Mouse (Mus musculus): ENCODE measurements at regions not wholly inside any gene's neighbourhood (a gene's known extent, or its start where the extent isn't known, plus 50 kb on each side); places are given as distances from the start of the nearest gene placed in this dataset.

DNA sequence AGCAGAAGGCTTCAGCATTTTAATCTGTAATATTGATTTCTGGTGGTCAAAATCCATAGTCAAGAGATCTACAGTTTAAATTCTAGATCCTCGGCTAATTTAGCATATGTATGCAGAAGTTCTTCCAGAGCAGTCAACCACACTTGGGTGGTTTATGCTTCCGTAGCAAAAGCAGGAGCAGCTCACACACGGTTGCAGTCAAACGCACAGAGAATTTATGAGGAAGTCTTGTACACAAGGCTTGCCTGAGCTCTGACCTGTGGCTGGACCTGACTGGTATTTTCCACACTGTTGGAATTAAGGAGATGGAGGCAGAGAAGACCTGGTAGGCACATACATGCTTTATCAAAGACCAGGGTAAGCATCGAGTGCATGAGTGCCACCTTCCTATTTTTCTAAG lies 86.8 kb downstream of the Avpr1a start:
- H3K36me3 ChIP-seq (ENCODE audit: control insufficient read depth, insufficient read depth, low read length): no peaks in the 10 kb centered on the region
- no peak overlapping the region for H3K4me3 ChIP-seq (ENCODE audit: low read length)
- H3K27me3 ChIP-seq (ENCODE audit: control insufficient read depth, insufficient read depth, low read length): no peaks in the 10 kb centered on the region
- no peak overlapping the region for H3K9ac ChIP-seq (ENCODE audit: low read depth, low read length)
- no peak overlapping the region for H3K27ac ChIP-seq (ENCODE audit: low read depth, low read length)
- WGBS: 45% methylated on average over 5 of the region's 5 CpGs
- ATAC-seq (ENCODE audit: low FRiP score, low TSS enrichment): no peak
- no peaks in the 10 kb centered on the region for H3K4me1 ChIP-seq (ENCODE audit: control insufficient read depth, insufficient read depth, low read length)
- no peaks in the 10 kb centered on the region for H3K9me3 ChIP-seq (ENCODE audit: control insufficient read depth, low read length)
- H3K4me2 ChIP-seq (replicated peaks; ENCODE audit: low read depth, low read length): no peak overlapping the region

DNA sequence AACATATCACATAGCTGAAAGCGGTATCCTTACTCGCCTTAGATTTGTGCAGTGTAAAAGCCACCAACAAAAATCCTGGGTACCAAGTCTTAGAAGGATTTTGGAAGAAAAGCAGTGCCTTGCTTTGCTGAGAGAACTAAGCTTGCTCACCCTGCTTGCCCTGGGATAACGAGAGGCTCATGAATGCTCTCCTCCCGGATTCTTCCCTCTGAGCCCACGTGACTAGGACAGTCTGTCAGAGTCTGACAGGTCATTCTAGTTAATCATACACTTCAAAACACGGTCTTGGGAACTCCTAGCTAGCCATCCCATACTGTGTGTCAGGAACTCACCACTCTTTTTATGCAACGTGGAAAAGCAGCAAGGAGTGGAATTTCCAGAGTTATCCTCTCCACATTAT lies 91.4 kb downstream of the Avpr1a start:
- no peak overlapping the region for H3K4me2 ChIP-seq (replicated peaks; ENCODE audit: low read depth, low read length)
- H3K27ac ChIP-seq (ENCODE audit: low read depth, low read length): no peak overlapping the region
- no peak overlapping the region for H3K4me3 ChIP-seq (ENCODE audit: low read length)
- H3K9me3 ChIP-seq (ENCODE audit: control insufficient read depth, low read length): no peaks in the 10 kb centered on the region
- no peaks in the 10 kb centered on the region for H3K27me3 ChIP-seq (ENCODE audit: control insufficient read depth, insufficient read depth, low read length)
- H3K9ac ChIP-seq (ENCODE audit: low read depth, low read length): no peak overlapping the region
- WGBS: 51% methylated on average over 7 of the region's 7 CpGs
- H3K4me1 ChIP-seq (ENCODE audit: control insufficient read depth, insufficient read depth, low read length): no peaks in the 10 kb centered on the region
- H3K36me3 ChIP-seq (ENCODE audit: control insufficient read depth, insufficient read depth, low read length): no peaks in the 10 kb centered on the region
- ATAC-seq (ENCODE audit: low FRiP score, low TSS enrichment): 0 out of 2 replicates have a peak, but pooled peaks have one; percentile 49

- 70% methylated on average over 9 of the region's 9 CpGs for WGBS
- Histone ChIP-seq H3K9me3 (ENCODE audit: control insufficient read depth, low read length) (no peaks in the 10 kb centered on the region), H3K27ac (ENCODE audit: low read depth, low read length) (no peak overlapping the region), H3K36me3 (ENCODE audit: control insufficient read depth, insufficient read depth, low read length) (no peaks in the 10 kb centered on the region), H3K4me3 (ENCODE audit: low read length) (no peak overlapping the region), H3K9ac (ENCODE audit: low read depth, low read length) (no peak overlapping the region), H3K4me2 (replicated peaks; ENCODE audit: low read depth, low read length) (no peak overlapping the region), H3K27me3 (ENCODE audit: control insufficient read depth, insufficient read depth, low read length) (no peaks in the 10 kb centered on the region), H3K4me1 (ENCODE audit: control insufficient read depth, insufficient read depth, low read length) (no peaks in the 10 kb centered on the region)
- ATAC-seq (ENCODE audit: low FRiP score, low TSS enrichment): no peak
Observed at GRCm38 (mm10) chr10:122542573-122542972, 94.3 kb downstream of the Avpr1a start.

DNA sequence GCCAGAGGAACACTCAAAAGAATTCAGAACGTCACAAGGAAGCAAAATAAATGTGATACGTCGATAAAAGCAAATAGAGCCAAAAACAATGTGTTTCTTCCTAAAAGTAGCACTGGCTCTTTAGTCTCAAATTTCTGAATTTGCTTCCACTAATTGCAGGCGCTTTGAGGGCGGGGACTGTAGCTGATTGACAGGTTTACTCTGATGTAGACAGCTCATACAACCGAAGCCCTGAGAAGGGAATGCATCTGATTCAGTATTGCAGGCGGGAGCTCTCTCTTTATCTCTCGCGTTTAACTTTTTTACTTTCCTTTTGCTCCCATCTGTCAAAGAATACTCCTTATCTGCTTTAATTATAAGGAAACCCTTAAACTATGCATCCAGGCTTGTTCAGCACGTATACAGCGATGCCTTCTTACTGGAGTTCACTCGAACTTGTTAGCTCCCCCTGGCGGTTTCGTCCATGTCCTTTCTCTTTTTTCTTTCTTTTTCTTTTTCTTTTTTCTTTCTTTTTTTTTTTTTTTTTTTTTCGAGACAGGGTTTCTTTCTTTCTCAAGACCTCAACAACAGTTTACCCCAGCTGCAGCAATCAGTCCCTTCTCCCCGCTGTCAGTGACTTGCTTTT lies 95.9 kb downstream of the Avpr1a start:
- Histone ChIP-seq H3K4me2 (replicated peaks; ENCODE audit: low read depth, low read length) (peak overlapping the region; percentile 40), H3K4me1 (ENCODE audit: control insufficient read depth, insufficient read depth, low read length) (no peaks in the 10 kb centered on the region), H3K36me3 (ENCODE audit: control insufficient read depth, insufficient read depth, low read length) (no peaks in the 10 kb centered on the region), H3K27ac (ENCODE audit: low read depth, low read length) (no peak overlapping the region), H3K27me3 (ENCODE audit: control insufficient read depth, insufficient read depth, low read length) (no peaks in the 10 kb centered on the region), H3K4me3 (ENCODE audit: low read length) (peak overlapping the region; percentile 22), H3K9ac (ENCODE audit: low read depth, low read length) (no peak overlapping the region), H3K9me3 (ENCODE audit: control insufficient read depth, low read length) (no peaks in the 10 kb centered on the region)
- 26% methylated on average over 16 of the region's 16 CpGs for WGBS
- ATAC-seq (ENCODE audit: low FRiP score, low TSS enrichment): peak; percentile 58; the same call in 1 of the 2 replicates

- no peak for ATAC-seq (ENCODE audit: low FRiP score, low TSS enrichment)
- Histone ChIP-seq H3K27me3 (ENCODE audit: control insufficient read depth, insufficient read depth, low read length) (no peaks in the 10 kb centered on the region), H3K9ac (ENCODE audit: low read depth, low read length) (no peak overlapping the region), H3K36me3 (ENCODE audit: control insufficient read depth, insufficient read depth, low read length) (no peaks in the 10 kb centered on the region), H3K27ac (ENCODE audit: low read depth, low read length) (no peak overlapping the region), H3K4me1 (ENCODE audit: control insufficient read depth, insufficient read depth, low read length) (no peaks in the 10 kb centered on the region), H3K4me2 (replicated peaks; ENCODE audit: low read depth, low read length) (no peak overlapping the region), H3K4me3 (ENCODE audit: low read length) (no peak overlapping the region), H3K9me3 (ENCODE audit: control insufficient read depth, low read length) (no peaks in the 10 kb centered on the region)
- WGBS: 90% methylated on average over 6 of the region's 6 CpGs
Observed at GRCm38 (mm10) chr10:122545029-122545428, 96.7 kb downstream of the Avpr1a start.

DNA sequence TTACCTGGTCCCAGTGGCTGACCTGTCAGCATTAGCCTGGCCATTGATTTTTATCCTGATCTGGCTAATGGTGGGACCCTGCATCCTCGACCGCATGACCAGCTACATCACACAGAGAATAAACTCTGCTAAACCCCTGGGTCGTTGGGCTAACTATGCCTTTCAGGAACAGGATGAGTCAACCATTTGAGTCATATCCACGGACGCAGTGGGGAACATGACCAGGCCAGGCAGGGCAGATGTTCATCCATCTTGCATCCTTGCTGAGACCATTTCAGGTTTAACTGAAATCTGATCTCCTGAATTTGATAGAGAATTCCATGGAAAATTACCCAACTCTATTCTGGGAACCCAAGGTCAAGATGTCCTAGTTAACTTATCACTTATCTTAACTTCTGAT lies 103.3 kb downstream of the Avpr1a start:
- H3K9ac ChIP-seq (ENCODE audit: low read depth, low read length): no peak overlapping the region
- no peaks in the 10 kb centered on the region for H3K4me1 ChIP-seq (ENCODE audit: control insufficient read depth, insufficient read depth, low read length)
- no peak overlapping the region for H3K4me3 ChIP-seq (ENCODE audit: low read length)
- WGBS: 85% methylated on average over 5 of the region's 5 CpGs
- no peaks in the 10 kb centered on the region for H3K36me3 ChIP-seq (ENCODE audit: control insufficient read depth, insufficient read depth, low read length)
- no peak for ATAC-seq (ENCODE audit: low FRiP score, low TSS enrichment)
- no peak overlapping the region for H3K4me2 ChIP-seq (replicated peaks; ENCODE audit: low read depth, low read length)
- no peaks in the 10 kb centered on the region for H3K9me3 ChIP-seq (ENCODE audit: control insufficient read depth, low read length)
- H3K27me3 ChIP-seq (ENCODE audit: control insufficient read depth, insufficient read depth, low read length): no peaks in the 10 kb centered on the region
- H3K27ac ChIP-seq (ENCODE audit: low read depth, low read length): no peak overlapping the region

DNA sequence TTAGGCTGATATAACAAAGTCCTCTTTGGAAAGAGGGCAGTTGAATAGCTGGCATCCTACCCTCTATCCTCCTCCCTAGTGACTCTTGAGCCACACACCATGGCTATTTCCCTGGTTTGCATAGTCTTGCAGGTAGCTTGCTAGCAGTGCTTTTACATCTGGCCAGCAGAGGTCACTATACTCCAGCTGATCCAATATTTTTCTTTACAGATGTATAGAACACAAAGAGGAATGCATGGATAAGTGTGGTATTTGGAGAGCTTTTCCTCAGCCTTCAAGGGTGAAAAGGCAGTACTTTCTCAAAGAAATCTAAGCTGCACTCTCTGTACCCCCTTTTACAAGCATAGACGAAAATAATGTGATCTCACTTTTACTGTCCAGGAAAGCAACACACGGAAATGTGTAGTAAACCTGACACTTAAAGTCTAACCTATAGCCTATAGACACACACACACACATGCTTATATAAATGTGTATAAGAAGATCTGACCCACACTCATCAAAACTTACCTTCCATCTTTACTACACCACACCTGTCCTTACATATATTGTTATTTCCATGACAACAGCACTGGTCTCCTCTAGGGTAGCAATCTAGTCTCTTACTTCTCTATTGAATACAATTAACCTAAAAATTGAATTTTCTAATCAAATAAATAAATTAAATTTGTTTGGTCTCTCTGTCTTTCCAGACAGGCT lies 105.0 kb downstream of the Avpr1a start:
- H3K27me3 ChIP-seq (ENCODE audit: control insufficient read depth, insufficient read depth, low read length): no peaks in the 10 kb centered on the region
- no peak overlapping the region for H3K9ac ChIP-seq (ENCODE audit: low read depth, low read length)
- H3K4me3 ChIP-seq (ENCODE audit: low read length): no peak overlapping the region
- H3K4me2 ChIP-seq (replicated peaks; ENCODE audit: low read depth, low read length): no peak overlapping the region
- no peaks in the 10 kb centered on the region for H3K9me3 ChIP-seq (ENCODE audit: control insufficient read depth, low read length)
- H3K4me1 ChIP-seq (ENCODE audit: control insufficient read depth, insufficient read depth, low read length): no peaks in the 10 kb centered on the region
- 40% methylated on average over 2 of the region's 2 CpGs for WGBS
- no peaks in the 10 kb centered on the region for H3K36me3 ChIP-seq (ENCODE audit: control insufficient read depth, insufficient read depth, low read length)
- ATAC-seq (ENCODE audit: low FRiP score, low TSS enrichment): peak; percentile 85
- no peak overlapping the region for H3K27ac ChIP-seq (ENCODE audit: low read depth, low read length)

- Histone ChIP-seq H3K4me2 (replicated peaks; ENCODE audit: low read depth, low read length) (no peak overlapping the region), H3K4me3 (ENCODE audit: low read length) (no peak overlapping the region), H3K36me3 (ENCODE audit: control insufficient read depth, insufficient read depth, low read length) (no peaks in the 10 kb centered on the region), H3K9me3 (ENCODE audit: control insufficient read depth, low read length) (no peaks in the 10 kb centered on the region), H3K27me3 (ENCODE audit: control insufficient read depth, insufficient read depth, low read length) (no peaks in the 10 kb centered on the region), H3K27ac (ENCODE audit: low read depth, low read length) (no peak overlapping the region), H3K9ac (ENCODE audit: low read depth, low read length) (no peak overlapping the region), H3K4me1 (ENCODE audit: control insufficient read depth, insufficient read depth, low read length) (no peaks in the 10 kb centered on the region)
- WGBS: 76% methylated on average over 2 of the region's 2 CpGs
- ATAC-seq (ENCODE audit: low FRiP score, low TSS enrichment): 0 out of 2 replicates have a peak, but pooled peaks have one; percentile 25
Observed at GRCm38 (mm10) chr10:122553851-122554250, 105.6 kb downstream of the Avpr1a start.

- Histone ChIP-seq H3K4me1 (ENCODE audit: control insufficient read depth, insufficient read depth, low read length) (no peaks in the 10 kb centered on the region; the same call in 1 of the 2 replicates), H3K27ac (ENCODE audit: low read depth, low read length) (no peak overlapping the region), H3K4me2 (replicated peaks; ENCODE audit: low read depth, low read length) (no peak overlapping the region), H3K9me3 (ENCODE audit: control insufficient read depth, low read length) (no peaks in the 10 kb centered on the region), H3K4me3 (ENCODE audit: low read length) (no peak overlapping the region), H3K27me3 (ENCODE audit: control insufficient read depth, insufficient read depth, low read length) (no peaks in the 10 kb centered on the region), H3K9ac (ENCODE audit: low read depth, low read length) (no peak overlapping the region), H3K36me3 (ENCODE audit: control insufficient read depth, insufficient read depth, low read length) (no peaks in the 10 kb centered on the region)
- 89% methylated on average over 1 of the region's 1 CpGs for WGBS
- no peak for ATAC-seq (ENCODE audit: low FRiP score, low TSS enrichment)
Observed at GRCm38 (mm10) chr10:122558660-122559059, 110.4 kb downstream of the Avpr1a start.

Measured in kidney, embryonic 14.5 days (tissue).